Mouse (Mus musculus) activated CD4-positive, CD25-positive, alpha-beta regulatory T cell, adult 4 months (primary cell): ENCODE data around the gene Zmat3. TPM values are rescaled to one million over a fixed set of nuclear protein-coding genes. Genes with fewer than 3 reads are reported as not detected.

Experiments used
- ATAC-seq: one replicate; pipeline ENCODE4 v1.8.0; 2017
- polyA plus RNA-seq, 2 experiments: library from polyadenylated mRNA; unstranded; fragments of 100-300 nt; shearing (Covaris generic); gene quantifications; one replicate each; pipeline ENCODE4 v1.2.1; 2017

Zmat3 gene
- polyA plus RNA-seq, 2 experiments from 2014 or later: 5.6 to 7.7 TPM

- no peak for ATAC-seq
Measured at GRCm38 (mm10) chr3:32371957-32372356, 6.1 kb upstream of the Zmat3 start.

- no peak for ATAC-seq
Measured at GRCm38 (mm10) chr3:32367516-32367915, 1.7 kb upstream of the Zmat3 start.

GRCm38 (mm10) chr3:32366246-32366734 lies 476 bp upstream of the Zmat3 start:
- no peak for ATAC-seq

GRCm38 (mm10) chr3:32364841-32365545 lies 821 bp downstream of the Zmat3 start:
- peak; percentile 28 for ATAC-seq

- no peak for ATAC-seq
Measured at GRCm38 (mm10) chr3:32364195-32364594, 1.6 kb downstream of the Zmat3 start.

- no peak for ATAC-seq
Measured at GRCm38 (mm10) chr3:32361221-32361620, 4.6 kb downstream of the Zmat3 start.

- no peak for ATAC-seq
Measured at GRCm38 (mm10) chr3:32347881-32348280, 17.9 kb downstream of the Zmat3 start.

GRCm38 (mm10) chr3:32345249-32345648 lies 20.6 kb downstream of the Zmat3 start:
- no peak for ATAC-seq

GRCm38 (mm10) chr3:32344825-32345224 lies 21.0 kb downstream of the Zmat3 start:
- ATAC-seq: no peak

GRCm38 (mm10) chr3:32343371-32343770 lies 22.4 kb downstream of the Zmat3 start:
- ATAC-seq: no peak

- ATAC-seq: no peak
Measured at GRCm38 (mm10) chr3:32341434-32341833, 24.4 kb downstream of the Zmat3 start.

- no peak for ATAC-seq
Measured at GRCm38 (mm10) chr3:32338231-32338630, 27.6 kb downstream of the Zmat3 start.

GRCm38 (mm10) chr3:32337770-32338169 lies 28.0 kb downstream of the Zmat3 start:
- no peak for ATAC-seq

- ATAC-seq: no peak
Measured at GRCm38 (mm10) chr3:32334901-32335300, 30.9 kb downstream of the Zmat3 start.

- peak; percentile 93 for ATAC-seq
Measured at GRCm38 (mm10) chr3:32333456-32334086, 32.2 kb downstream of the Zmat3 start.

- ATAC-seq: no peak
Measured at GRCm38 (mm10) chr3:32317901-32318416, 47.9 kb downstream of the Zmat3 start.

GRCm38 (mm10) chr3:32317165-32317900 lies 48.5 kb downstream of the Zmat3 start:
- no peak for ATAC-seq

- no peak for ATAC-seq
Measured at GRCm38 (mm10) chr3:32314746-32315145, 51.1 kb downstream of the Zmat3 start.

- ATAC-seq: no peak
Measured at GRCm38 (mm10) chr3:32304171-32304570, 61.6 kb downstream of the Zmat3 start.

- ATAC-seq: no peak
Measured at GRCm38 (mm10) chr3:32292001-32292400, 73.8 kb downstream of the Zmat3 start.
